Mouse (Mus musculus) embryonic facial prominence, embryonic 13.5 days (tissue): ENCODE measurements at regions not wholly inside any gene's neighbourhood (a gene's known extent, or its start where the extent isn't known, plus 50 kb on each side); places are given as distances from the start of the nearest gene placed in this dataset.

Experiments used
- ATAC-seq: fragments of 200-750 bp; cut with Nextera tagmentation; 2 replicates; pipeline ENCODE4 v1.8.0; 2017; ENCODE audit warnings: low read depth; ENCODE audit not compliant: insufficient number of reproducible peaks, insufficient read depth, low FRiP score, low TSS enrichment
- H3K27ac ChIP-seq: fragments of 300-500 bp; sonication (generic); 2 replicates; pipeline ENCODE4 v1.5.1; 2015; ENCODE audit warnings: moderate library complexity, mild to moderate bottlenecking, inconsistent platforms
- H3K27me3 ChIP-seq: fragments of 300-500 bp; sonication (generic); 2 replicates; pipeline ENCODE4 v1.6.1; 2015; ENCODE audit warnings: mild to moderate bottlenecking, inconsistent platforms
- H3K36me3 ChIP-seq: fragments of 300-500 bp; sonication (generic); 2 replicates; pipeline ENCODE4 v1.6.1; 2015; ENCODE audit warnings: mild to moderate bottlenecking, inconsistent platforms
- H3K4me1 ChIP-seq: fragments of 300-500 bp; sonication (generic); 2 replicates; pipeline ENCODE4 v1.6.1; 2015; ENCODE audit warnings: inconsistent platforms
- H3K4me2 ChIP-seq: fragments of 300-500 bp; sonication (generic); 2 replicates; pipeline ENCODE4 v1.6.1; 2015; ENCODE audit warnings: moderate library complexity, mild to moderate bottlenecking, inconsistent platforms
- H3K4me3 ChIP-seq: fragments of 300-500 bp; sonication (generic); 2 replicates; pipeline ENCODE4 v1.5.1; 2015; ENCODE audit warnings: mild to moderate bottlenecking, inconsistent platforms
- H3K9ac ChIP-seq: fragments of 300-500 bp; sonication (generic); 2 replicates; pipeline ENCODE4 v1.6.1; 2015; ENCODE audit warnings: mild to moderate bottlenecking, inconsistent platforms
- H3K9me3 ChIP-seq: fragments of 300-500 bp; sonication (generic); 2 replicates; pipeline ENCODE4 v1.6.1; 2016; ENCODE audit warnings: inconsistent platforms
- WGBS: fragments of 180-500 bp; shearing (Covaris S2); methylation state at CpG from one replicate; pipeline ENCODE4 v1.1.7; 2015; ENCODE audit warnings: mixed read lengths; 5-methylcytosine and 5-hydroxymethylcytosine counted together

- Histone ChIP-seq H3K4me1 (no peaks in the 10 kb centered on the region), H3K4me2 (no peak overlapping the region), H3K36me3 (no peaks in the 10 kb centered on the region), H3K9ac (no peak overlapping the region), H3K27me3 (no peaks in the 10 kb centered on the region), H3K27ac (no peak overlapping the region), H3K9me3 (no peaks in the 10 kb centered on the region), H3K4me3 (no peak overlapping the region)
- ATAC-seq, result no peak
- WGBS, result 82% methylated on average over 3 of the region's 3 CpGs
Measured at GRCm38 (mm10) chr3:62823892-62824291, 219.0 kb upstream of the Gpr149 start.

- H3K4me1 ChIP-seq, result no peaks in the 10 kb centered on the region
- 19% methylated on average over 2 of the region's 2 CpGs for WGBS
- 0 out of 2 replicates have a peak, but pooled peaks have one; percentile 32 for ATAC-seq
- no peak overlapping the region for H3K9ac ChIP-seq
- H3K4me3 ChIP-seq, result no peak overlapping the region
- no peak overlapping the region for H3K4me2 ChIP-seq
- H3K27ac ChIP-seq, result no peak overlapping the region
- no peaks in the 10 kb centered on the region for H3K36me3 ChIP-seq
- no peaks in the 10 kb centered on the region for H3K9me3 ChIP-seq
- no peaks in the 10 kb centered on the region for H3K27me3 ChIP-seq
Measured at GRCm38 (mm10) chr3:62801044-62801443, 196.1 kb upstream of the Gpr149 start.

GRCm38 (mm10) chr3:62786233-62786632, 181.3 kb upstream of the Gpr149 start:
- Histone ChIP-seq H3K4me3 (no peak overlapping the region), H3K36me3 (no peaks in the 10 kb centered on the region), H3K9me3 (no peaks in the 10 kb centered on the region), H3K27ac (no peak overlapping the region), H3K4me1 (no peaks in the 10 kb centered on the region), H3K9ac (no peak overlapping the region), H3K27me3 (no peaks in the 10 kb centered on the region), H3K4me2 (no peak overlapping the region)
- WGBS, result 40% methylated on average over 2 of the region's 2 CpGs
- ATAC-seq, result no peak
